ENCODE assay signal across 15 mouse cellular contexts in genomic region chr9:14062706-14063105, GRCm38 (mm10).
"Had no signal": no experiment of that assay in that cellular context is flagged by ENCODE, and none has a peak within 500 bp of the region (broad histone marks: within the 10 kb centered on the region; RNA-seq: fewer than 3 reads in every experiment).

No protein-coding gene starts in this region.

- H3K9ac ChIP-seq: neural tube, embryonic 15.5 days; stomach, embryonic 15.5 days had no signal

- H3K4me1 ChIP-seq: stomach, embryonic 15.5 days had no signal

- H3K9me3 ChIP-seq: neural tube, embryonic 15.5 days; stomach, embryonic 15.5 days had no signal

- H3K36me3 ChIP-seq: neural tube, embryonic 15.5 days; stomach, embryonic 15.5 days had no signal

- H3K4me2 ChIP-seq: neural tube, embryonic 15.5 days; stomach, embryonic 15.5 days had no signal

- H3K27me3 ChIP-seq: neural tube, embryonic 15.5 days; stomach, embryonic 15.5 days had no signal

- H3K4me3 ChIP-seq: neural tube, embryonic 15.5 days; stomach, embryonic 15.5 days had no signal

- H3K27ac ChIP-seq: neural tube, embryonic 15.5 days; stomach, embryonic 15.5 days; stomach, postnatal 0 days had no signal

- DNase-seq: retina, postnatal 1 day; right cerebral cortex, adult 18-20 months; right cerebral cortex, postnatal 14 days; right cerebral cortex, postnatal 25 days; right cerebral cortex, postnatal 4 days; spleen, adult 18-20 months; thymus, adult 18-20 months; thymus, adult 2 months; thymus, postnatal 14 days; thymus, postnatal 25 days; thymus, postnatal 36 days; thymus, postnatal 4 days had no signal
